Mouse (Mus musculus) gastrocnemius, adult 8-10 months (tissue): ENCODE measurements around the gene Ninl. TPM values are rescaled to one million over a fixed set of nuclear protein-coding genes. Genes with fewer than 3 reads are reported as not detected.

Experiments
- DNase-seq, 2 experiments: peaks; one replicate each; pipeline ENCODE4 v3.0.0; 2022; ENCODE audit warnings: low spot score in 2 of 2
- total RNA-seq, 4 experiments: library from RNA; stranded (reverse); gene quantifications; 2 replicates each; pipeline ENCODE4 v1.2.4; 2022

Ninl gene
- under 1 TPM in 2 of 4 experiments, not detected in 2; 0.22 to 0.65 TPM for total RNA-seq

DNA sequence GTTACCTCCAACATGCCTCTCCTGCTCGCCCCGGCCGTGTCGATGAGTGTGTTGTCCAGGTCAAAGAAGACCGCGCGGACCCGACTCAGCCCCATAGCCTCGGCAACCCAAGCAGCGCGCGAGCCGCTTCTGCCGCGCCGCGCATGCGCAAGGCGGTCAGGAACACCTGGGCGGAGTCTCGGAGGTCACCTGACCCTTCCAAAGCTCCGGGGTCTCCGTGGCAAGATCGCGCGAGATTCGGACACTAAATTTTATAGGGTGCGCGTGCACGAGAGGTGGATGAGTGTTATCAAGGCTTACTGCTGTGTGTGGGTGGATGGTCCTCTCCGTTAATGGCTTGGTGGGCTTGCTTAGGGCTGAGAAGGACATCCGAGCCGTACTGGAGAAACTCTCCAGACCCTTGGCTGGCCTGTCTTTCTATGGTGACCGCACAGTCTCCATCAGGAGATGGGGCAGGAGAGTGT is at the start of gene Ninl, which contains the start of gene Nanp:
Ninl (minus strand) TSS at position 151 of the 464 bp plus-strand sequence.
Nanp (minus strand) TSS at position 167 of the 464 bp plus-strand sequence.
- DNase-seq, result peak; percentile 79 to 89

- DNase-seq, result no peak
These were observed 17.5 kb upstream of the Ninl start for GRCm38 (mm10) chr2:151056637-151057036.

- DNase-seq, result no peak
These were observed 1.2 kb upstream of the Ninl start for GRCm38 (mm10) chr2:151040411-151040810.

DNA sequence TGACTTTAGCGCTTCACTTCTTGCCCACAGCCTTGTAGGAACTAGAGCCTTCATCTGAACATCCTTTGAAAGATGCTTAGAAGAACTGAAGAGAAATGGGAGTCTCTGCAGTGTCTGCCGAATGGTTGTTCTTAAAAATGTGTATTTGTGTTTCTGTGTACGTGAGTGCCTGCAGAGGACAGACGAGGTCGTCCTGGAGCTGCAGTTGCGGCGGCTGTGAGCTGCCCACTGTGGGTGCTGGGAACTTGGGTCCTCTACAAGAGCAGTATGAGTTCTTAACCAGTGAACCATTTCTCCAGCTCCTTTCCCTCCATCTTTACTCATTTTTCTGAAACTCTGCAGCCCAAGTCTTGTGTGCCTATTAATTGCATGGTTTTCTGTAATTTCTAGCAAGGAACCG is 544 bp upstream of the Ninl start:
- no peak for DNase-seq

GRCm38 (mm10) chr2:151038811-151039222 is 365 bp downstream of the Ninl start:
- peak in 1 of 2 experiments; percentile 8 for DNase-seq

- DNase-seq, result no peak
These were observed 1.2 kb downstream of the Ninl start for GRCm38 (mm10) chr2:151037876-151038552.

- DNase-seq, result no peak
These were observed 1.9 kb downstream of the Ninl start for GRCm38 (mm10) chr2:151037292-151037691.

GRCm38 (mm10) chr2:151036721-151037120 is 2.5 kb downstream of the Ninl start:
- DNase-seq, result no peak

DNA sequence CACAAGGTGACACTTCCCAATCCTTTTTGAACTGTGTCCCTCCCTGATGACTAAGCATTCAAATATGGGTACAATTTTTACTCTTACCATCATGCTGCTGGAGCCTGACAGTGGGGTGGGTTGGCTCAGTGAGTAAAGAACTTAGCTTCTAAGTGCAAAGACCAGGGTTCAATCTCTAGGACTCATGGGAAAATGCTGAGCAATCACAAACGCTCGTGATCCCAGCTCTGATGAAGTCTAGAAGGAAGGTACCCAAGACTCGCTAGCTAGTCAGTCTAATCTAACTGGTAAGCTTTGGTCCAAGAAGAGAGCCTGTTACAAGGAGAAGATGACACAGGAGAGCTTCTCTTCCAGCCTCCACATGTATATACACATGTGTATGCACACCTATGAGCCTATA is 4.7 kb downstream of the Ninl start:
- no peak for DNase-seq

- no peak for DNase-seq
These were observed 18.0 kb downstream of the Ninl start for GRCm38 (mm10) chr2:151021158-151021557.

DNA sequence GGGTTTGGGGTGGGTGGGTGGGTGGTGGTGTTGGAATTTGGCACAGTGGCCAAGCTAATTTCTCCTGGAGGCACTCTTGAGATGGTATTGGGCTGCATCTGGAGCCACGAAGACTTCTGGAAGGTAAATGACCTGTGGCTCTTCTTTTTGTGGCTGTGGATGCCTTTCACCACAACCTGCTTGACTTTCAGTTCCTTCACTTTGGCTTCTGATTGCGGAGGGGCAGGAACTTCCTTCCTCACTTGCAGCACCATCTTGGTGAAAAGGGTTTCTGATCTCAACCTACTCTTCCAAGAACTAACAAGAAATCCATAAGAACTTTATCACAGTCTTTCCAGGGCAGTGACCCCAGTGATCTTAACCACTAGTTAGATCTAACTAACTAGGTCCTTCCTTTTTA is 23.9 kb downstream of the Ninl start:
- DNase-seq, result no peak

DNA sequence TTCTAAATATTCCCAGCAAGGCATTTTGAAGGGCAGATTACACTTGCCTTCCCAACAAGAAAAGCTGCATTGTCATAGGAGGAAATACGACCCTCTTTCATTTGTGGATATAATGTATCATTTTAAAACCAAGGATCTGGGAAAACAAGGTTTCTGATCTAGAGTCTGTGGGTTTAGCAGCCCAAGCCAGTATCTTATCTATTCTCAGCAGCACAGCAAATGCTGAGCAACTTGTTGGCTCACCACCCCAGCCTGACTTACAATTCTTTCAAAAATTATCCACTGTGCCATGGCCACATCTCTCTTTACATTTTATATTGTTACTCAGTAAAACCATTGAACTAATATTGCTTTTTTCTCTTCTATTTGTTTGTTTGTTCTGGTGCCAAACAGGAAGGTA is 27.9 kb downstream of the Ninl start:
- DNase-seq, result no peak

DNA sequence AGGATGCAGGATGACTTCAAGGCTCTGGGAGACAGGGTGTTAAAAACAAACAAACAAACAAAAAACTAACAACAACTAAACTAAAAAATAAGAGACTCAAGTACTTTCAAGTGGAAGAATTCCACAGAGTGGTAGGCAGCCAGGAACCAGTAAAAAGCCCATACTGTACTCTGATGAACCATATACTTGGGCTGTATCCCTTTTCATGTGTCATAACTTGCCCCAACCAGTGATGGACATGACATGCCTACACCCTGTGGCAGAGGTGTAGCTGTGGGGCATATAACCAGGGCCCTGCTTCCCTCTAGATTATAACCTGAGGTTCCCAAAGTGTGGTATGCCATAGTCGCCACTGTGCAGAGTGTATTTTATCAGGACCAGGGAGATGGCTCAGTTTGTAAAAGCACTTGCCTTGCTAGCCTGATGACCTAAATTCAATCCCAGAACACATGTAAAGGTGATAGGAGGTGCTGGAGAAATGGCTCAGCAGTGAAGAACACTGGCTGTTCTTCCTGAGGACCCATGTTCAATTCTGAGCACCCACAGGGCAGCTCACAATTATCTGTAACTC is 29.6 kb downstream of the Ninl start:
- DNase-seq, result no peak

DNA sequence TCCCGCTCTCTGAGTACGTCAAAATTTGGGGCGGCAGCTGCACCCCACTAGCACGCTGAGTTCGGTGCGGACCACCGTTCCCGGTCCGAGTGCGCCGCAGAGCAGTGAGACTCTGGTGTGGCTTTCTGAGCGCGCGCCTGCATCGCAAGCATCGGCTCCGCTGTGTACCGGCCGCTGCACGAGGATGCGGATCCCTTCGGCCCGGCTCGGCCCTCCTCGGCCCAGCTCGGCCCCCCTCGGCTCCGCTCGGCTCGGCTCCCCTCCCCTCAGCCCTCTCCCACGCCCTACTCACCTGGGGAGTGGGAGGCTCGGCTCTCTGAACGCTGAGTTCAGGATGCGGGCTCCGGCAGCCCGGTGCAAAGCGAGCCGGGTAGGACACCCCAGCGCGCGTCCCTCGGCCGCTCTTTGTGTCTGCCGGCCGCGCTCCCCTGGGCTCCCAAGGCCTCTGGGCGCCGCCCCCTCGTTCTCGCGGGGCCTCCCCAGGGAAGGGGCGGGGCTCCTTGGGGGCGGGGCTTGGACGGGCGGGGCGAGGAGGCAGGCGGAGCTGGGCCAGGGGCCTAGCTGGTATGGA is 30.2 kb downstream of the Ninl start:
- DNase-seq, result no peak

- DNase-seq, result no peak
These were observed 30.7 kb downstream of the Ninl start for GRCm38 (mm10) chr2:151008517-151008932.

GRCm38 (mm10) chr2:151008006-151008405 is 31.2 kb downstream of the Ninl start:
- DNase-seq, result no peak

DNA sequence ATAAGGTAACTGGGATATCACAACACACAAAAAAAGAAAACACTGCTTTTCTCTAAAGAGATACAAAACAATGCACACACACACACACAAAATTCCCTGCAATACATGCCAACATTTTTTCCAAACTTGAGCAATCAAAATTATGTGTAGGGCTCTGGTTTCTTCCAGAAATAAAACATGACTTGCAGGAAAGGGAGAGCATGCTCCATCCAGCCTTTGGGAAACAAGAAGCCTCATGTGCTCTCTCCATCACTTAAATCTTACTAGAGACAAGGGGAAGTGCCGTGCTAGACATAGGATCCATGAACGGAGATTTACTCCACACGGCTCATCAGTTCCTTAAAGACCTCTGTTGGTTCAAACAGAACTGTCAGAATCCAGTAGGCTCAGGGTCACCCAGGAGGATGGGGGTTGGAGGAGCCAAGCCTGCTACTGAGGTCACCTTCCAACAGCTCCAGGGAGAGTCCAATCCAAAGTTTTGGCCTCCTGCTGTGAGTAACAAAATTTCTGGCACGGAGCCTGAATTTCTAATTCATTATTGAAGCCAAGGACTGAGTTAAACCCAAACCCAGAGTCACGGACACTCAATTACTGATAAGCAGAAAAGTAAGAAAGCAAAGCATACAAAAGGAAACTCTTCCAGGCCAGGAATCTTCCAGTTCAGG is 32.8 kb downstream of the Ninl start:
- DNase-seq, result no peak

- no peak for DNase-seq
These were observed 34.8 kb downstream of the Ninl start for GRCm38 (mm10) chr2:151004390-151004789.

- DNase-seq, result no peak
These were observed 35.4 kb downstream of the Ninl start for GRCm38 (mm10) chr2:151003796-151004195.

- DNase-seq, result no peak
These were observed 37.5 kb downstream of the Ninl start for GRCm38 (mm10) chr2:151001619-151002175.

DNA sequence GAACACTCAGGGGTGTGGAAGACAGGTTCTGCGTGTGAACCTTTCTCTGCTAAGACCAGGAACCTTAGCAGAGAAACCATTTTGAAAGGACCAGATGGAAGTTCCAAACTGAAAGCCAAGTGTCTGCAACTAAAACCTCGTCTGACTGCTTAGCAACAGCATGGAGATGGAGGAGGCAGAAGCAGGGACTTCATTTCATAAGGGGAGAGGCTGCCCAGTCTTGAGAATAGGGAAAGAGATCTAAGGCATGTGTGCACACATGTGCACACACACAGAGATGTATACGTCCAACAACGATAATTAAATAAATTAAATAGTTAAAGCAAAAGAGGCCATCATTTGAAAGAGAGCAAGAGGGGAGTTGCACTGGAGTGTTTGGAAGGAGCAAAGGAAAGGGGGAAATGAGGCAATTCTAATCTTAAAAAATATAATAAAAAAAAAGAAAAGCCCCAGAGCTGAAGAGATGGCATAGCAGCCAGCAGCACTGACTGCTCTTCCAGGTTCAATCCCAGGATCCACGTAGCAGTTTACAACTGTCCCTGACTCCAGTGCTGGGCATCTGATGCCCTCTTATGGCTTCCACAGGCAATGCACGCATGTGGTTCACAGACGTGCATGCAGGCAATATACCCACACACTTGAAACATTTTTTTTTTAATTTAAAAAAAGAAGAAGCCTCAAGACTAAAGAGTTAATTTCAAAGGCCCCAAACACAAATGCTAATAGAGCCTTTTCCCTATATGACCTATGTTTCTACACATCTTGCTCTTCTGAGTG is 38.6 kb downstream of the Ninl start:
- DNase-seq, result no peak
